Mouse (Mus musculus): ENCODE measurements around the gene Chrdl1. TPM values are rescaled to one million over a fixed set of nuclear protein-coding genes. Genes with fewer than 3 reads are reported as not detected.

The Chrdl1 gene
- not detected in 2 replicates for polyA plus RNA-seq (2012; ENCODE audit: insufficient read depth, low replicate concordance)

- Histone ChIP-seq H3K4me3 (replicated peaks) (no peak within 1 kb of the TSS), H3K27me3 (replicated peaks) (peaks cover 20% of the 10 kb centered on the region), H3K4me1 (no peaks in the 10 kb centered on the region), H3K36me3 (replicated peaks; ENCODE audit: low read length) (no peaks in the 10 kb centered on the region), H3K9me3 (no peaks in the 10 kb centered on the region)
- no peak for TF ChIP-seq FLI1 (IDR thresholded peaks at IDR 0.05; ENCODE audit: low read length)
- no peak for TF ChIP-seq GATA1 (IDR thresholded peaks at IDR 0.05; ENCODE audit: borderline replicate concordance, low read length)
Measured at GRCm38 (mm10) chrX:143393791-143394369, at the start of gene Chrdl1. Gene Chrdl1 (minus strand): TSS chrX:143394262.

GRCm38 (mm10) chrX:143442638-143443037, 48.6 kb upstream of the Chrdl1 start:
- no peaks in the 10 kb centered on the region for H3K36me3 ChIP-seq (replicated peaks; ENCODE audit: low read length)
- no peaks in the 10 kb centered on the region for H3K9me3 ChIP-seq
- H3K27me3 ChIP-seq (replicated peaks), result peaks cover 11% of the 10 kb centered on the region
- H3K4me3 ChIP-seq (replicated peaks), result no peak overlapping the region
- H3K4me1 ChIP-seq, result no peaks in the 10 kb centered on the region
- TF ChIP-seq GATA1 (IDR thresholded peaks at IDR 0.05; ENCODE audit: borderline replicate concordance, low read length), result no peak
- TF ChIP-seq FLI1 (IDR thresholded peaks at IDR 0.05; ENCODE audit: low read length), result no peak

GRCm38 (mm10) chrX:143404601-143405000, 10.5 kb upstream of the Chrdl1 start:
- Histone ChIP-seq H3K27me3 (replicated peaks) (peaks cover 2% of the 10 kb centered on the region), H3K4me3 (replicated peaks) (no peak overlapping the region), H3K36me3 (replicated peaks; ENCODE audit: low read length) (no peaks in the 10 kb centered on the region), H3K9me3 (no peaks in the 10 kb centered on the region), H3K4me1 (no peaks in the 10 kb centered on the region)
- TF ChIP-seq FLI1 (IDR thresholded peaks at IDR 0.05; ENCODE audit: low read length) (no peak), GATA1 (IDR thresholded peaks at IDR 0.05; ENCODE audit: borderline replicate concordance, low read length) (no peak)

GRCm38 (mm10) chrX:143366256-143366959, 27.7 kb downstream of the Chrdl1 start:
- Histone ChIP-seq H3K4me3 (replicated peaks) (no peak overlapping the region), H3K36me3 (replicated peaks; ENCODE audit: low read length) (no peaks in the 10 kb centered on the region), H3K27me3 (replicated peaks) (peaks cover 5% of the 10 kb centered on the region), H3K4me1 (no peaks in the 10 kb centered on the region), H3K9me3 (no peaks in the 10 kb centered on the region)
- TF ChIP-seq GATA1 (IDR thresholded peaks at IDR 0.05; ENCODE audit: borderline replicate concordance, low read length) (no peak), FLI1 (IDR thresholded peaks at IDR 0.05; ENCODE audit: low read length) (no peak)

GRCm38 (mm10) chrX:143347227-143347626, 46.8 kb downstream of the Chrdl1 start:
- H3K4me1 ChIP-seq, result no peaks in the 10 kb centered on the region
- no peaks in the 10 kb centered on the region for H3K9me3 ChIP-seq
- H3K36me3 ChIP-seq (replicated peaks; ENCODE audit: low read length), result no peaks in the 10 kb centered on the region
- TF ChIP-seq GATA1 (IDR thresholded peaks at IDR 0.05; ENCODE audit: borderline replicate concordance, low read length) (no peak), FLI1 (IDR thresholded peaks at IDR 0.05; ENCODE audit: low read length) (no peak)
- peaks cover 10% of the 10 kb centered on the region for H3K27me3 ChIP-seq (replicated peaks)
- no peak overlapping the region for H3K4me3 ChIP-seq (replicated peaks)

GRCm38 (mm10) chrX:143346739-143347138, 47.3 kb downstream of the Chrdl1 start:
- TF ChIP-seq FLI1 (IDR thresholded peaks at IDR 0.05; ENCODE audit: low read length) (no peak), GATA1 (IDR thresholded peaks at IDR 0.05; ENCODE audit: borderline replicate concordance, low read length) (no peak)
- Histone ChIP-seq H3K27me3 (replicated peaks) (peaks cover 10% of the 10 kb centered on the region), H3K9me3 (no peaks in the 10 kb centered on the region), H3K4me1 (no peaks in the 10 kb centered on the region), H3K36me3 (replicated peaks; ENCODE audit: low read length) (no peaks in the 10 kb centered on the region), H3K4me3 (replicated peaks) (no peak overlapping the region)

GRCm38 (mm10) chrX:143344509-143345495, 49.3 kb downstream of the Chrdl1 start:
- Histone ChIP-seq H3K9me3 (no peaks in the 10 kb centered on the region), H3K4me3 (replicated peaks) (no peak overlapping the region), H3K27me3 (replicated peaks) (peaks cover 10% of the 10 kb centered on the region), H3K36me3 (replicated peaks; ENCODE audit: low read length) (no peaks in the 10 kb centered on the region), H3K4me1 (no peaks in the 10 kb centered on the region)
- TF ChIP-seq FLI1 (IDR thresholded peaks at IDR 0.05; ENCODE audit: low read length) (no peak), GATA1 (IDR thresholded peaks at IDR 0.05; ENCODE audit: borderline replicate concordance, low read length) (no peak)

- Histone ChIP-seq H3K4me1 (no peaks in the 10 kb centered on the region), H3K27me3 (replicated peaks) (peaks cover 13% of the 10 kb centered on the region), H3K9me3 (no peaks in the 10 kb centered on the region), H3K36me3 (replicated peaks; ENCODE audit: low read length) (no peaks in the 10 kb centered on the region), H3K4me3 (replicated peaks) (no peak overlapping the region)
- TF ChIP-seq GATA1 (IDR thresholded peaks at IDR 0.05; ENCODE audit: borderline replicate concordance, low read length) (no peak), FLI1 (IDR thresholded peaks at IDR 0.05; ENCODE audit: low read length) (no peak)
Measured at GRCm38 (mm10) chrX:143338156-143338555, 55.9 kb downstream of the Chrdl1 start.

GRCm38 (mm10) chrX:143337561-143337960, 56.5 kb downstream of the Chrdl1 start:
- no peaks in the 10 kb centered on the region for H3K36me3 ChIP-seq (replicated peaks; ENCODE audit: low read length)
- H3K27me3 ChIP-seq (replicated peaks), result peaks cover 13% of the 10 kb centered on the region
- no peaks in the 10 kb centered on the region for H3K4me1 ChIP-seq
- H3K4me3 ChIP-seq (replicated peaks), result no peak overlapping the region
- no peak for TF ChIP-seq FLI1 (IDR thresholded peaks at IDR 0.05; ENCODE audit: low read length)
- no peak for TF ChIP-seq GATA1 (IDR thresholded peaks at IDR 0.05; ENCODE audit: borderline replicate concordance, low read length)
- H3K9me3 ChIP-seq, result no peaks in the 10 kb centered on the region
